Mouse (Mus musculus) kidney, embryonic 15.5 days (tissue): Measurements from ENCODE around the gene Pcnx. TPM values are rescaled to one million over a fixed set of nuclear protein-coding genes. Genes with fewer than 3 reads are reported as not detected.

ENCODE experiments used
- ATAC-seq: fragments of 200-750 bp; cut with Nextera tagmentation; replicated peaks from 2 replicates; pipeline ENCODE4 v1.8.0; 2017; ENCODE audit warnings: moderate TSS enrichment; ENCODE audit not compliant: low FRiP score
- H3K27ac ChIP-seq: fragments of 300-500 bp; sonication (generic); 2 replicates; pipeline ENCODE4 v1.5.1; 2015; ENCODE audit warnings: mild to moderate bottlenecking, inconsistent platforms
- H3K27me3 ChIP-seq: fragments of 300-500 bp; sonication (generic); 2 replicates; pipeline ENCODE4 v1.6.1; 2015; ENCODE audit warnings: inconsistent platforms
- H3K36me3 ChIP-seq: fragments of 300-500 bp; sonication (generic); 2 replicates; pipeline ENCODE4 v1.6.1; 2015; ENCODE audit warnings: inconsistent platforms
- H3K4me1 ChIP-seq: fragments of 300-500 bp; sonication (generic); 2 replicates; pipeline ENCODE4 v1.6.1; 2015; ENCODE audit warnings: inconsistent platforms
- H3K4me2 ChIP-seq: fragments of 300-500 bp; sonication (generic); 2 replicates; pipeline ENCODE4 v1.6.1; 2015; ENCODE audit warnings: moderate library complexity, mild to moderate bottlenecking, inconsistent platforms
- H3K4me3 ChIP-seq: fragments of 300-500 bp; sonication (generic); replicated peaks from 2 replicates; pipeline ENCODE4 v1.5.1; 2015; ENCODE audit warnings: mild to moderate bottlenecking, inconsistent platforms
- H3K9ac ChIP-seq: fragments of 300-500 bp; sonication (generic); 2 replicates; pipeline ENCODE4 v1.6.1; 2015; ENCODE audit warnings: mild to moderate bottlenecking, inconsistent platforms
- H3K9me3 ChIP-seq: fragments of 300-500 bp; sonication (generic); replicated peaks from 2 replicates; pipeline ENCODE4 v1.6.1; 2016; ENCODE audit warnings: inconsistent platforms
- WGBS: fragments of 180-500 bp; shearing (Covaris S2); methylation state at CpG from one replicate; pipeline ENCODE4 v1.1.7; 2015; ENCODE audit warnings: mixed read lengths; 5-methylcytosine and 5-hydroxymethylcytosine counted together
- polyA plus RNA-seq: library from polyadenylated mRNA; unstranded; fragments of >200 nt; fragmentation: Nextera tagmentation; extraction: Ambion mirVana; gene quantifications from 2 replicates; pipeline ENCODE4 v1.2.1, GENCODE M21; 2015

Pcnx gene
- polyA plus RNA-seq, 1 experiment from 2014 or later, result 10.2 TPM

DNA sequence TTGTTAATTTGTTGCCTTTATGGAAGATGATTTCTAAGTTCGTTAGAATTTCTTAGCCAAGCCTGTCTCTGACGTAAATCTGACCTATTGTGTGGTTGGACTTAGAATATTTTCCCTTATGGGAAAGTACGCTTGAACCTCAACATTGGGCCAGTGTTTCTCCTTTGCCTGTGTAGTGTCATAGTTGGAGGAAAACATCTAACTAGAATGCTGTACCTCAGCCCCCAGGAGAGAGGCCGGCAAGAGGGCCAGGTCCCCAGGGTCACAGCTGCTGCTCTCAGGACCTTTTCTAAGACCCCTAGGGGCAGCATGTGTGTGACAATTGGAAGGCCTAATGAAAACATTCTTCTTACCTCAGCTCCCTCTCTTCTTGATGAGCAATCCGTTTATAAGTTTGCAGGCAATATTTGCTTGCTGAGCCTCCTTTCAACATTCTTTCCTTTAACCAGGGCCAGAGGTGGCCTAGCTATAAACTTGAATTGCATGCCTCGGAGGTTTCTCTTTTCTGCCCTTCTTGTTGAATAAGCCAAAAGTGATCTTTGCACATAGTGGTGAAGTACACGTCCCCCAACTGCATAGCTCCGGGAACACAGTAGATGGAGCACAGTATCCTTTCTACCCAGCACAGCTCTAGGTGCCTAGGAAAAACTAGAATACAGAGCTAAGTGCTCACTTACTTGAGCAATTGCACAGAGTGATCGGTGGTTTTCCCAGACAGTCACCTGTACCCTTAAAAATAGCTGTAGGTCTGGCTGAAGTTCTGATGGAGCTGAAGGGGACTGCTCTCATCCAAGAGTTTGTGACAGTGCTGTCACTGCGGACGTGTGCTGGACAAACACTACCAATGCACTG lies 23.7 kb downstream of the Pcnx start:
- H3K4me2 ChIP-seq, result no peak overlapping the region
- no peak overlapping the region for H3K27ac ChIP-seq
- 58% methylated on average over 11 of the region's 11 CpGs for WGBS
- no peaks in the 10 kb centered on the region for H3K27me3 ChIP-seq
- H3K4me3 ChIP-seq, result no peak overlapping the region
- no peaks in the 10 kb centered on the region for H3K9me3 ChIP-seq
- H3K36me3 ChIP-seq, result peaks cover 7% of the 10 kb centered on the region; the same call in 1 of the 2 replicates
- no peak for ATAC-seq
- no peak overlapping the region for H3K9ac ChIP-seq
- H3K4me1 ChIP-seq, result peaks cover 9% of the 10 kb centered on the region

DNA sequence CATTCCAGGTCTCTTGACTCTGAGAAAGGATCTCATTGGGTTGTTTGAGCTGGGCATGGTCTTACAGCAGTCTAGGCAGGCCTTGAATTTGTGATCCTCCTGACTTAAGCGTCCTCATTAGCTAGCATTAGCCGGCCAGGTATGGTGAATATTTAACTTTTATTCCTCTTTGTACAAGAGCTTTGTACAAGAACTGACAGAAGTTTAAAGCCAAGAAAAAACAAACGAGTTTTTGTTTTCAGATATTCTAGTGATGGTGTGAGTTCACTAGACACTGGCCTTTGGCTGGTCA lies 24.2 kb downstream of the Pcnx start:
- ATAC-seq, result no peak

DNA sequence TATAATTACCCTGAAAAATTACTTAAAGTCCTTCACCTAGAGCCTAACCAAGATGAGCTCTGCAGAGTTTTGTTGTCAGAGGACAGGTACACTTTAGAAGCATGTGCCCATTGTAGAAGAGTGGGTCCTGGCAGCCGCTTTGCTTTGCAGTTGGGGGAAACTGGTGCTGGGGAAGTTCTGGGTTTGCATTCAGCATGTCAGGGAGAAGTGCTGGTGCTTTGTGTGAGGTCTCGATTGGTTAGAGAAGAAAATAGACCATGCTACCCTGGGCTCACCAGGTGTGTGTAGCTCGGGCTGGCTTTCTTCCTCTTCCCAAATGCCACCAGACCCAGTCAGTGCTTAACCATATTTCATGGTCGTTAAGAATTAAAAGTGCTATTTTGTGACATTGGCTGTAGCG lies 25.2 kb downstream of the Pcnx start:
- Histone ChIP-seq H3K27me3 (no peaks in the 10 kb centered on the region), H3K9ac (no peak overlapping the region), H3K36me3 (no peaks in the 10 kb centered on the region), H3K9me3 (no peaks in the 10 kb centered on the region), H3K4me1 (peaks cover 9% of the 10 kb centered on the region), H3K4me2 (no peak overlapping the region), H3K27ac (no peak overlapping the region), H3K4me3 (no peak overlapping the region)
- WGBS, result 73% methylated on average over 5 of the region's 5 CpGs
- ATAC-seq, result no peak

More for the DNA sequence above, 24.2 kb downstream of the Pcnx start:
- Histone ChIP-seq H3K36me3 (peaks cover 6% of the 10 kb centered on the region; the same call in 1 of the 2 replicates), H3K27ac (no peak overlapping the region), H3K9ac (no peak overlapping the region), H3K9me3 (no peaks in the 10 kb centered on the region), H3K4me1 (peaks cover 9% of the 10 kb centered on the region), H3K4me3 (no peak overlapping the region), H3K4me2 (no peak overlapping the region), H3K27me3 (no peaks in the 10 kb centered on the region)
- WGBS, result 73% methylated on average over 3 of the region's 3 CpGs

DNA sequence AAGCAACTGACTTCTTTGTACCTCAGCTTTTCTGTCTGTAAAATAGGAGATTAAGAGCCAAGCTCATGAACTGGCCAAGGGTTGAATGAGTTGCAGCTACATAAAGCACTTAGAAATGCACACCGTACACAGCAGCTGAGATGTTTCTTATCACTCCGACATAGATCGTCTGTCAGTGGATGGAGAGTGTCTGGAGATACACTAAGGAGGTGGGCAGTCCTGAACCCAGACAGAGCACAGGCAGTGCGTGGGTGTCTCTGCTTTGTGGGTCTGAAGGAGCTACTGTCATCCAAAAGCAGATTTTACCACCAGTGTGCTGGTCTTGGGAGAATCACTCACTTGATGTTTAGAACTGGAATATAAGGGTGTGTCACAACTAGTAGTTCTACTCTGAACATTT lies 26.2 kb downstream of the Pcnx start:
- Histone ChIP-seq H3K27ac (no peak overlapping the region), H3K4me3 (no peak overlapping the region), H3K4me1 (peaks cover 9% of the 10 kb centered on the region), H3K36me3 (no peaks in the 10 kb centered on the region), H3K9me3 (no peaks in the 10 kb centered on the region), H3K4me2 (no peak overlapping the region), H3K27me3 (no peaks in the 10 kb centered on the region), H3K9ac (no peak overlapping the region)
- 49% methylated on average over 4 of the region's 4 CpGs for WGBS
- no peak for ATAC-seq

DNA sequence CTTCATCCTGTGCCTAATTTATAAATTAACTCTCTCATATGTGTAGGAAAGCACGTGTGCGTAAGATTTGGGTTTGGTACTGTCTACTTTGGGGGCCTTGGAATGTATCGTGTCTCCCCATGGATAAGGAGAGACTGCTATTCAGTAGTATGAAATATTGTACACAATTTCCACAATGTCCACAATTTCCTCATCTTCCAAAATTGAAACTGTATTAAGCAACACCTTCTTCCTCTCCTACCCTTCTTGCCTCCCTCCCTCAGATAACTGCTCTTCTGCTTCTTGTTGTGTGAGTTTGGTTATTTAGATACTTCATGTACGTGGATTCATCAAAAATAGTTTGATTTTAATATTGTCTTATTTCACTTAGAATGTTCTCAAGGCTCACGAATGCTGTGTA lies 29.1 kb downstream of the Pcnx start:
- WGBS, result 92% methylated on average over 5 of the region's 5 CpGs
- Histone ChIP-seq H3K9ac (no peak overlapping the region), H3K27ac (no peak overlapping the region), H3K27me3 (no peaks in the 10 kb centered on the region), H3K4me1 (0 out of 2 replicates have a peak, but pooled peaks cover 4% of the 10 kb centered on the region), H3K36me3 (no peaks in the 10 kb centered on the region), H3K9me3 (no peaks in the 10 kb centered on the region), H3K4me3 (no peak overlapping the region), H3K4me2 (no peak overlapping the region)
- ATAC-seq, result no peak

DNA sequence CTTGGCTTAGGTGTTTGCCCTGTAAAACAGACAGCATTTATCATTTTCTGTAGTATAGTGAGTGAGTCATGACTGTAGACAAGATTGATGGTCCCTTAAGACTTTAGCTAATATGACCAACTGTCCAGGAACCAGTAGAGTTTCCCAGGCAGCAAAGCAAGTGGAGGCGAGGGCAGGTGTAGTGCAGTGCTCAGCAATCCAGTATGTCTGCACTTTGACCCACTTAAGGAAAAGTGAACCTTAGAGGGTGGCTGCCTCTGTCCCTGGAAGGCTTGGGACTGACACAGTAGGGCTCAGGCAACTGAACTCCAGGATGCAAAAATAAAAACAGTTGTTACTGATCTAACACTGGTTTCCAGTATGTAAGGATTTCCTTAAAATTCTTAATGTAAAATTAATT lies 32.1 kb downstream of the Pcnx start:
- no peak overlapping the region for H3K27ac ChIP-seq
- H3K4me1 ChIP-seq, result no peaks in the 10 kb centered on the region
- H3K36me3 ChIP-seq, result peaks cover 14% of the 10 kb centered on the region
- no peak overlapping the region for H3K4me2 ChIP-seq
- no peaks in the 10 kb centered on the region for H3K9me3 ChIP-seq
- WGBS, result 74% methylated on average over 1 of the region's 1 CpGs
- no peak overlapping the region for H3K4me3 ChIP-seq
- H3K27me3 ChIP-seq, result no peaks in the 10 kb centered on the region
- no peak overlapping the region for H3K9ac ChIP-seq
- no peak for ATAC-seq

DNA sequence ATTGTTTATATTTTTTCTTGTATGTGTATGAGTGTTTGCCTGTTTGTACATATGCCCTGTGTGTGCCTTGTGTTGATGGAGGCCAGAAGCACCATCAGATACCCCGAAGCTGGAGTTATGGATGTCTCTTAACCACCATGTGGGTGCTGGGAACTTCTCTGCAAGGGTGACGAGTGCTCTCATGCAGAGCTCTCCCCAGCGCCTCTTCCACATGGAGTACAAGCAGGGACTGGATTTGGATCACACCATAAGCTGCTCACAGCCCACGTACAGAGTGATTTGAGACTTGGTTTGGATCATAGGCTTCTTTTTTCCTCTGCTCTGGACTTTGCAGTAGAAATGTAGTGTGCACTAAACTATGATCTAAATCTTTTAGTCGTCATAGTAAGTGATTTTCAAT lies 34.5 kb downstream of the Pcnx start:
- H3K36me3 ChIP-seq, result peaks cover 31% of the 10 kb centered on the region
- no peaks in the 10 kb centered on the region for H3K4me1 ChIP-seq

DNA sequence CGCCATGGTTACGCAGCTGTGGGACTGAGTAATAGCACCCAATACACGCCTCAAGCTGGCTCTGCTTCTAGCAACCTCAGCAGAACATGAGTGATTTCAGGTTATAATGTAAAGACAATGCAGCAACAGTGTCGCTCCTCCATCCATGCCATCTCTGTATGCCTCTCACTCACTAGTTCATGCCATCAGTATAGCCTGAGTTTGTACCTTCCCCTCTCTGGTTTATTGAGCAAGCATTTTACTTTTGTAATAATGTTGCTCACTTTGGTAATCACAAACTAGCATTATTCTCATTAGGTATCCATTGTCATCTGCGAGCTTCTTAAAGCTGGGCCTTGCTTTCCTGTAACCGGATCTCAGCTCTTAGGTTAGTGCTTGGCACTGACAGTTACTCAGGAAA lies 36.2 kb downstream of the Pcnx start:
- WGBS, result 92% methylated on average over 6 of the region's 6 CpGs
- Histone ChIP-seq H3K27me3 (no peaks in the 10 kb centered on the region), H3K4me2 (no peak overlapping the region), H3K9ac (no peak overlapping the region), H3K4me1 (no peaks in the 10 kb centered on the region), H3K36me3 (peaks cover 31% of the 10 kb centered on the region), H3K9me3 (no peaks in the 10 kb centered on the region), H3K27ac (no peak overlapping the region), H3K4me3 (no peak overlapping the region)
- no peak for ATAC-seq

More for the DNA sequence above, 34.5 kb downstream of the Pcnx start:
- H3K9ac ChIP-seq, result no peak overlapping the region
- no peak overlapping the region for H3K4me3 ChIP-seq
- no peaks in the 10 kb centered on the region for H3K9me3 ChIP-seq
- no peak overlapping the region for H3K4me2 ChIP-seq
- ATAC-seq, result no peak
- H3K27me3 ChIP-seq, result no peaks in the 10 kb centered on the region
- 90% methylated on average over 5 of the region's 5 CpGs for WGBS
- no peak overlapping the region for H3K27ac ChIP-seq

DNA sequence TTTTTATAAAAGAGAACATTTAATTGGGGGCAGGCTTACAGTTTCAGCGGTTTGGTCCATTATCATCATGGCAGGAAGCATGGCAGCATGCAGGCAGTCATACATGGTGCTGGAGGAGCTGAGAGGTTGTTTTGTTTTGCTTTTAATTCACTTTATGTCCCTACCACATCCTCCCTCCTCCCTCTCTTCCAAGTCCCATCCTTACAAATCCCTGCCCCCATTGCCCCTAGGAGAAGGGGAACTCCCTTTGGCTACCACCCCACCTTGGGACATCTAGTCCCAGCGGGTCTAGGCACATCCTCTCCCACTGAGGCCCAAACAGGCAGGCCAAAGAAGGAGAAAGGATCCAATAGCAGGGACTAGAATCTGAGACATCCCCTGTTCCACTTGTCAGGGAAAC lies 44.6 kb downstream of the Pcnx start:
- Histone ChIP-seq H3K27ac (no peak overlapping the region), H3K27me3 (no peaks in the 10 kb centered on the region), H3K4me3 (no peak overlapping the region), H3K4me2 (no peak overlapping the region), H3K4me1 (no peaks in the 10 kb centered on the region), H3K36me3 (peaks cover 14% of the 10 kb centered on the region), H3K9me3 (no peaks in the 10 kb centered on the region), H3K9ac (no peak overlapping the region)
- no peak for ATAC-seq
- 92% methylated on average over 2 of the region's 2 CpGs for WGBS

DNA sequence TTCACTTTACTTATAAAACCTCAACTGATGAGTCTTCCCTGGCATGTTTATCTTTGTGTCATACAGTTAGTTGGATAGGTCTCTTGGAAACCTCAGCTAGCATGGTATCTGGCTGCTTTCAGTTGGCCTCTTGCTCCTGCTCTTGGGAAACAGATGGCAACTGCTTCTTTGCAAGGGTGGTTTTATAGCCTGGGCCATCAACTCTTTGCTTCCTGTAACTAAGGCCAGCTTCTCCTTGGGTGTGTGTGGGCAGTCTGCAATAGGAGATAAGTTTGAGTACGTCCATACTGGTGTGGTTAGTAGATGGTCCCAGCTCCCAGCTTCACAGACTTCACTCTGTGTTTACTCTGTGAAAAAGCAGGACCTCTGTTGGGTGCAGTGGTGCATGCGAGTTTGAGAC lies 46.0 kb downstream of the Pcnx start:
- Histone ChIP-seq H3K27me3 (no peaks in the 10 kb centered on the region), H3K9me3 (no peaks in the 10 kb centered on the region), H3K36me3 (peaks cover 14% of the 10 kb centered on the region), H3K27ac (no peak overlapping the region), H3K4me2 (no peak overlapping the region), H3K4me3 (no peak overlapping the region), H3K4me1 (no peaks in the 10 kb centered on the region), H3K9ac (no peak overlapping the region)
- ATAC-seq, result no peak
- 85% methylated on average over 2 of the region's 2 CpGs for WGBS

DNA sequence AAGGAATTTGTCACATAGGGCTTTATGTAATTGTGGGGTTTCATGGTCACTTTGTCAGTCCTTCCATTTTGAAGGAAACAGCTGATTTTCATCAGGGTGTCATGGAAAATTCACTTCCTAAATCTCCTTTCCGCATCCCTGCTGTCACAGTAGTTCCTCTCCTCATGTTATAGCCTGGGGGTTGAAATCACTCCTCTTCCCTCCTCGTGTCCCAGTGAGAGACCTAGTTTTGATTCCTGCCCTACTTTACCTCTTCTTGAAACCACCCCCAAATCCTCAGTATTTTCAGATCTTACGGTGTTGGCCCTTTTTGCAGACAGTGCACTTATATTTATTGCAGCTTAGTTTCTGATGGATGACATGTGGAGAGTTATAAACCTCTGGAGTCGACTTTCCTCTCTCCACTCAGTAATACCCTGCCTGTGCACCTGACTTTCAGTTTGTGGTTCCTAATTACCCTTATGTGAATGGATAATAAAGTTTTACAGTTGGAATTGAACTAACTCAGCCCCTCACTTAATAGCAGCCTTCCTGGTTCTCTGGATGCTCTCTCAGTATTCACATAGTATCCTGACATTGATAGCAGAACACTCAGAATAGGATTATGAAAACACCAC lies 48.0 kb downstream of the Pcnx start:
- H3K9me3 ChIP-seq, result no peaks in the 10 kb centered on the region
- ATAC-seq, result no peak
- H3K9ac ChIP-seq, result no peak overlapping the region
- H3K27ac ChIP-seq, result no peak overlapping the region
- whole genome bisulfite sequencing, result 33% methylated on average over 4 of the region's 4 CpGs
- H3K36me3 ChIP-seq, result peaks cover 14% of the 10 kb centered on the region
- no peak overlapping the region for H3K4me3 ChIP-seq
- no peaks in the 10 kb centered on the region for H3K27me3 ChIP-seq
- no peak overlapping the region for H3K4me2 ChIP-seq
- no peaks in the 10 kb centered on the region for H3K4me1 ChIP-seq

DNA sequence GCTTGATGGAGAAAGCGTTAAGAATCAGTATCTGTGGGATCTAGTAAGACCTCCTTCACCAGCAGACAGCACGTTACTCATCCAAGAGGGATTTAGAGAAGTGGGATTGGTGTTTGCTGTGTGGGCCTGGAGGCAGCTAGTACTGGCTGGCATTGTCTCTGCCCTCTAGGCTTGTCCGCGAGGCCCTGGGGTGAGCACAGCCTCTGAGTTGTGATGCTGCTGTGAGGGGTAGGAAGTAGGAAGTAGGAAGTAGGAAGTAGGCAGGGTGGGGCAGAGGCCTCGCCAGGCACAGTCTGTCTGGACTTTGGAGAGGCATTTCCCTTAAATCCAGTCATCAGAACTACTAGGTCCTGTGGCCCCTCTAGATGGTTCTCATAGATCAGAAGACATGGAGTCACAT lies 50.6 kb downstream of the Pcnx start:
- Histone ChIP-seq H3K9me3 (no peaks in the 10 kb centered on the region), H3K27me3 (no peaks in the 10 kb centered on the region), H3K4me3 (no peak overlapping the region), H3K4me2 (no peak overlapping the region), H3K9ac (no peak overlapping the region), H3K4me1 (no peaks in the 10 kb centered on the region), H3K27ac (no peak overlapping the region), H3K36me3 (peaks cover 26% of the 10 kb centered on the region)
- 86% methylated on average over 5 of the region's 5 CpGs for WGBS
- no peak for ATAC-seq
